Mouse (Mus musculus) ES-E14 (cell line): ENCODE measurements around the gene Itga3.

Source experiments
- CHD2 ChIP-seq: IDR thresholded peaks from 2 replicates; pipeline ENCODE4 v1.6.1; 2014; ENCODE audit warnings: mild to moderate bottlenecking, low read depth, low read length, inconsistent platforms
- HCFC1 ChIP-seq: IDR thresholded peaks from 2 replicates; pipeline ENCODE4 v1.6.1; 2012; ENCODE audit warnings: low read length, inconsistent platforms, borderline replicate concordance; ENCODE audit not compliant: insufficient read depth
- MAFK ChIP-seq: IDR thresholded peaks from 2 replicates; pipeline ENCODE4 v1.6.1; 2014; ENCODE audit warnings: mild to moderate bottlenecking, low read depth, low read length, inconsistent platforms; ENCODE audit not compliant: insufficient read depth
- ZC3H11A ChIP-seq: IDR thresholded peaks from 2 replicates; pipeline ENCODE4 v1.6.1; 2012; ENCODE audit warnings: low read depth, mild to moderate bottlenecking, inconsistent platforms, low read length, borderline replicate concordance
- ZNF384 ChIP-seq: IDR thresholded peaks from 2 replicates; pipeline ENCODE4 v1.6.1; 2012; ENCODE audit warnings: low read depth, low read length, inconsistent platforms

- no peak for TF ChIP-seq MAFK
- peak; percentile 97 for TF ChIP-seq ZC3H11A
- TF ChIP-seq ZNF384: no peak
- no peak for TF ChIP-seq CHD2
- no peak for TF ChIP-seq HCFC1
These were observed 40.4 kb upstream of the Itga3 start for GRCm38 (mm10) chr11:95117030-95117429.
